Mouse (Mus musculus) layer of hippocampus, postnatal 10 days (tissue): ENCODE measurements around the gene Notum. TPM values are rescaled to one million over a fixed set of nuclear protein-coding genes. Genes with fewer than 3 reads are reported as not detected.
A peak's percentile ranks its signal among the peaks of the same experiment; 100 is the strongest.
"Not testable (repeated sequence)": the region's sequence is repeated elsewhere in the genome, so short reads cannot be mapped to it uniquely, and the experiment has no call there.

Source experiments
- DNase-seq, 2 experiments: peaks; one replicate each; pipeline ENCODE4 v3.0.0; 2021; ENCODE audit warnings: low spot score in 2 of 2
- total RNA-seq, 2 experiments: library from RNA; stranded (reverse); gene quantifications; 2 replicates each; pipeline ENCODE4 v1.2.3; 2021

Gene Notum
- total RNA-seq, 2 experiments from 2014 or later, result 5.8 to 7.4 TPM

DNA sequence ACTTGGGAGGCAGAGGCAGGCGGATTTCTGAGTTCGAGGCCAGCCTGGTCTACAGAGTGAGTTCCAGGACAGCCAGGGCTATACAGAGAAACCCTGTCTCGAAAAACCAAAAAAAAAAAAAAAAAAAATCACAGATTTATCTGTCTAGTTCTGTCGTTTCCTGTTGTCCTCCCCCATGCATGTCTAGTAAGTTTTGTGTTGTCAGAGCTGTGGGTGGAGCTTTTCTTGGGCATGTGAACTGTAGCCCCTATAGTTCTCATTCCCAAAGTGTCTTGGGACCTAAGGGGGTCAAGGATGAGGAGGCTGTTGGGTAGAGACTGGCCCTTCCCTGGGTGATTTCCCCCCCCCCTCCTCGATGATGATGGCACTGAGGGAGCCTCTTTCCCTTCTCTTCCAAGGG lies 14.9 kb upstream of the Notum start:
- not testable (repeated sequence) for DNase-seq

DNA sequence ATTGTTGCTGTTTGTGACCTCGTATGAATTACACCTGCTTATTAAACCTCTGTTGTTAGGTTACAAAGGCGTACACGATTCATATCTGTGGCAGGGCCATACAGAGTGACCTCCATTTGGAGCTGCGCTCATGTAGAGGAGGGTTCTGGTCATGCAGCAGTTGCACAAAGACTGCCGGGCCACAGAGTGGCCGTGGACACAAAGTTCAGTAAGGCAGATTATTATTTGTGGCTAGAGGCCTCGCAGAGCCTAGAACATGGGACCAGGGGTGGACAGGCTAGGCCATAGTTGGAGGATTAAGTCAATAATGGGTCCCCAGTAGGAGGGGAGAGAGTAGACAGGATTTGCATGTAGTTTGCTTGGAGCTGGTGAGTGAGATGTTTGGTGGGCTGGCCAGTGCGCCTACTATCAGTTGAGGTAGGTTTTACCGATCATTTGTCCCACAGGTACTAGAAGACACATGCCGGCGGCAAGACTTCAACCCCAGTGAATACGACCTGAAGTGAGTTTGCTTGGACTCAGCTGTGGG lies 12.7 kb upstream of the Notum start:
- no peak for DNase-seq

DNA sequence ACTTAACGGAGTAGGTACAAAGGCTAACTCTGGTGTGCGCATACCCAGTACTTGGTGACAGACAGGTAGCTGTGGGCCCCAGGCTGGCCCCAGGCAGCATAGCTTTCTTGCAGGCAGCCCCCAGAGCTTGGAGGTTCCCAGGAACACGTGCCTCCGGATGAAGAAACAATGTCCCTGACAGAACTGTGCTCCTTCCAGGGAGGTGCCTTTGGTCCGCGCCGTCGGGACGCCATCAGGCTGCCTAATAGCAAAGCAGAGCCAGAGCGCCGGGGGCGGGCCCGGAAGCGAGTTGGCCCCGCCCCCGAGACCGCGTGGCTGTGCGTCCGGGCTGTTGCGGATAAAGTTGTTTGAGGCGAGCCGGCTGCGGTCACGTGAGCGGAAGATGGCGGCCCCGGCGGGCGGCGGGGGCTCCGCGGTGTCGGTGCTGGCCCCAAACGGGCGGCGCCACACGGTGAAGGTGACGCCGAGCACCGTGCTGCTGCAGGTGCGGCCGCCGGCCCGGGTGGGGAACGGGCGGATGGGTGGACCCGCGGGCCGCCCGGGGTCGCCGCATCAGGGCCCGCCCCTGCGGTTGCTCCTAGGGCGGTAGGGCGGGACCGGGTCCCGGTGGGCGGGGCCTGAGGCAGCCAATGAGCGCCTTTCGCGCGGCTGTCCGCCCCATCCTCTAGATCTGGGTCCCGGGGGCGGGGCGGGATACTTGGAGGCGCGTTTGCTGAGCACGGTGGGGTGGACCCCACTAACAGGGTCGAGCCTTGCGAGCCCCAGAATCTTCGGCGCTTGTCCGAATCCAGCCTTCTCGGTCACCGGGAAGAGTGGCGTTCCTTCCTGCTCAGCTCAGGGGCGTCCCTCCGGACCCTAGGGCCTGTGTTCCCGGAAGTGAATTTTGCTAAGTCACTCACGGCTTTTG lies 12.0 kb upstream of the Notum start, which contains the start of gene Aspscr1:
Gene Aspscr1, plus strand, starts transcription at position 287 of the 907 bp plus-strand sequence.
- peak; percentile 91 to 96 for DNase-seq

DNA sequence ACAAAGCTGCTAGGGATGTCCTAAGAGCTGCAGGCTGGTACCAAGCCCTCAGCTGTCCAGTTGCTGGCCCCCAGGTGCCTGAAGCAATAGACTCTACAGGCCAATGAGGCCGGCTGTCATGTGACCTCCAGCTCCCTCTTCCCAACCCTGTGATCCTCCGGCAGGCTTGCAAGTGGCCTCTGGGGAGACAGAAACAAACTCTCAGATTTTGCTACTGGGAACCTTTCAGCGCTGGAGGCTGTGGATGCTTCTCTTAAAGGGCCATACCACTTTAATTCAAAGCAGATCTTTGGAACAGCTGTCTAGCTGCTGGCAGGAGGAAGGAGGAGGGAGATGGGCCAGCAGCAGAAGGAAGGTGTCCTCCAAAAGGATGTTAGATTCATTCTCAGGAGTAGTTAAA lies 5.6 kb upstream of the Notum start:
- DNase-seq, result no peak

- DNase-seq, result no peak
These were observed 4.4 kb upstream of the Notum start for GRCm38 (mm10) chr11:120665406-120665805.

DNA sequence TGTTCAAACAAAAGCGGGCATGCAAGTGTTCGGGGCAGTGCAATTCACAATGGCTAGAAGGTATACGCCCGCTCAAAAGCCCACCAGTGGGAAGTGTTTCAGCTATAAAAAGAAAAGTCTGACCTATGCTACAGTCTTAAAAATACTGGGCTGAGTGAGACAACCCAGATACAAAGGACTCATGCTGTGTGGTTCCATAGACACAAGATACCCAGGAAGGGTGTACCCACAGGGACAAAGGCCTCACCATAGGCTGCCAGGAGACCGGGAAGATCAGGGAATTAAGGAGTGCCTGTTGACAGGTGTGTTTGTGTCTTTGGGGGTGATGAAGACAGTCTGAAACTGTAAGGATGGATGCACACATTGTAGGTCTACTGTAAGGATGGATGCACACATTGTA lies 2.7 kb upstream of the Notum start:
- DNase-seq, result no peak

GRCm38 (mm10) chr11:120662759-120663158 lies 1.8 kb upstream of the Notum start:
- no peak for DNase-seq

GRCm38 (mm10) chr11:120660301-120661075 lies 487 bp downstream of the Notum start:
- no peak for DNase-seq

DNA sequence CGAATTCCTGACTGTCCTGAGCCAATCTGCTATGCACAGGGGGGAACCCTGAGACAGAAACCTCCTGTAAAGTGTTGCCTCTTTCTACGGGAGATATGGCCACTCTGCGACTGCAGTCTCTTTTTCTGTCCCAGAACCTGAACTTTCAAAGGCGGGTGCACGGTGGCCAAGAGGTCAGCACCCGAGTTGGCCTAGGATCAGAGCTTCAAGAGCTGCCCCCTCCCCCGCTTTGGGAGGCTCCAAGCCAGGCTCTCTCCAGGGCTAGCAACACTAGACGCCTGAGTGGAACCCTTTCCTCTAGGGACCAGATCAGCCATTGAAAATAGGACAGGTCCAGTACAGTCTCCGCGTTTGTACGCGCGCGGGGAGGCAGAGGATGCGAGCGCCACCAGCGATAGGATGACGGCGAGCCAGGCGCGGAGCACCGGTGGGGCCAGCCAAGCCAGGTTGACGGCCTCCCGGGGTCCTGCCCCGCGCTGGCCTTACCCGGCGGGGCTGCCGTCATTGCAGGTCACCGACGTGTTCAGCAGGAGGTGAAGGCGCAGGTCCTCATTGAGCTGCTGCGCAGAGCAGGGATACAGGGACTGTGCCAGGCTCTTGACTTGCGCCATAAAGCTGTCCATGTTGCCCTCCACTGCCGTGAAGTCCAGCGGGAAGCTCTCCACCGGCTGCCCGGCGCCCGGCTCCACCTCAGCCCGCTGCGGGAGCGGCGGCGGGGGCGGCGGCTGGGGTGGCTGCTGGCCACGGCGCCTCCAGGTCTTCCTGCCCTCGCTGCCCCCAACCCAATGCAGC lies 1.3 kb downstream of the Notum start:
- DNase-seq, result no peak

GRCm38 (mm10) chr11:120658876-120659410 lies 2.0 kb downstream of the Notum start:
- peak; percentile 83 to 88 for DNase-seq

DNA sequence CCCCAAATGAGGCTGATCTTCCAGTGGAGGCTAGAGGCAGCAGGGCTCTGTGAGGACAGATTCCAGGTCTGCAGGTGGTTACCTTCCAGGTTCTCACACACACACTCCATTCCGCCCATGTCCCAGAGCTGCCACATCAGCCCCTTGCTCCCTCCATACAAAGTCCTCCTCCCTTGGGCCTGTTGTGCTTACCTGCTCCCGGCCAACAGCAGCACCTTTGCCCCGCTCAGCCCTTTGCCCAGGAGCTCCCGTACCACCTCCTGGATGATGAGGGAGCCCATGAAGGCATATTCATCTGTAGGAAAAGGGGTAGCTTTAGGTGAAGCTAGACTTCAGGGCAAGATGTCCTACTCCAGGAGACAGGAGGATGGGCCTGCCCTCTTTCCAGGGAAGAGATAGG lies 3.7 kb downstream of the Notum start:
- DNase-seq, result no peak

DNA sequence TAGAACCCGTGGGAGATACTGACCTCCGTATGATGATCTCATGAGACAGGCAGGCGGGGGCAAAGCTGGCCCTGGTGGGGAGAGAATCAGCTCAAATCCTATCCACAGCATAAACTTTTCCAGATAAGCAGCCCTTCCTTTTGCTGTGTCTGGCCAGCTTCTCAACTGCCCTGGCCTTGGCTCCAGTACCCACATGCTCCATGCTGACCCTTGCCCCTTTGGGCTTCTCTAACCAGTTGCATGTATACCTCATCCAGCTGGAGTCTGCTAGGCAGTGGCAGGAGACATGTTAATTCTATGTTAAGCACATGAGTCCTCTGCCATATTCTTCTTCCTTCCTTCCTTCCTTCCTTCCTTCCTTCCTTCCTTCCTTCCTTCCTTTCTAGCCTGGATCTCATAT lies 6.2 kb downstream of the Notum start:
- no peak for DNase-seq

DNA sequence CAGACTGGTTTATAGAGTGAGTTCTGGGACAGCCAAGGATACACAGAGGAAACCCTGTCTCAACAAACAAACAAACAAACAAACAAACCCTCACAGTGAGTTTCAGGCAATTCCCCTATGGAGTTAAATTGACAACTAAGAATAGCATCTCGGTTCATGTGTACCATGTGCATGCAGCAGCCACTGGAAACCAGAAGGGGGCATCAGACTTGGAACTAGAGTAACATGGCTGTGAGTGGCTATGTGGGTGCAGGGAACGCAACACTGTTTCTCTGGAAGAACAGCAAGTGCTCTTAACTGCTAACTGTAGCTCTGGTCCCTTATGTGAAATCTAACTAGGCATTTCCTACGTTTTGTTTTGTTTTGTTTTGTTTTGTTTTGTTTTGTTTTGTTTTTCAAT lies 9.1 kb downstream of the Notum start:
- no peak for DNase-seq

GRCm38 (mm10) chr11:120648001-120648476 lies 12.9 kb downstream of the Notum start, which contains the start of gene Myadml2:
Myadml2 (minus strand) TSS chr11:120648158.
- DNase-seq, result peak in 1 of 2 experiments; percentile 53

- no peak for DNase-seq
These were observed 13.7 kb downstream of the Notum start for GRCm38 (mm10) chr11:120647047-120647830.

DNA sequence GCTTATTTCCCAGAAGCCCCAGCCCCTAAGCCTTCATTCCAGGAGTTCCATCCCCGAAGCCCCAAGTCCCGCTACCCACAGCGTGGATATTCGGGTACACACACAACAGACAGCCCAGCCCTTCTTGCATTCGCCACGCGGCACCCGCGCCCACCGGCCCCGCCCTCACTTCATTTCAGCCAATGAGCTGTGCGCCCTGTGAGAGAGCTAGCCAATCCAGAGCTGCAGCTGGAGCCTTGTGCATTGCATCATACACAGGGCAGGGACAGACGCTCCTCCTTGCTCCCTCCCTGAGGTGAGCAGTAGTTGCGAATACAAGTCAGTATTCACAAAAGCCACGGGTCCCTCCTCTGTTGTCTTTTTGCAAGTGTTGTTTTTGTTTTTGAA lies 17.4 kb downstream of the Notum start, which contains the start of gene Pycr1:
Gene Pycr1, minus strand, starts transcription at position 169 of the 387 bp plus-strand sequence.
- peak; percentile 90 to 94 for DNase-seq

DNA sequence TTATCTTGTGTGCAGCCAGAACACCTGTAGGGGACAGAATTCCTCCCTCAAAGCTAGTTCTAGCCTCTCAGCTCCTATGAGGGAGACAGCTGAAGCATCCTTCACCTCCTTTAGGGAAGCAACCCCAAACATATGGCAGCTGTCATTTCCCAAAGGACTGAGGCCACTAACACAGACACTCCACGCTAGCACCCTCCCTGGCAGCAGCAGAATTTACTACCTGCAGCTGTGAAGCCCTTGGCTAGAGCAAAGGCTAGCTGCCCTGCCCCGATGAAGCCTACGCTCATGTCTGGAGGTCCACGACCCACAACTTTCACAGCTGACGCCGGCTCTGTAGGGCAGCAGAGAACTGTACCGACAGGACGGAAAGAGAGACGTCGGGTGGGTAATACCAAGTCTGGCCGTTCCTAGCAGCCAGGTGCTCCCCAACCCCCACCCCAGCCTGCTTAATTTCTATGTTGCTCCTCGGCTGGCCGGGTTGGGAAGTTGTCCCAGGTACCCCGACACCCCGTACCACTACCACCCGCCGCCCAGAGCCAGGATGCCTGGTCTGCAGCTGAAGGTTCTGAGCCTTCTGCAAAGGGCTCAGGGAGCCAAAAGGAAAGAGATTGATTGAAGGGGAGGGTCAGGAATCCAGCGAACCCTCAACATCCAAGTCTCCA lies 17.9 kb downstream of the Notum start:
- DNase-seq, result no peak

- DNase-seq, result no peak
These were observed 19.1 kb downstream of the Notum start for GRCm38 (mm10) chr11:120641869-120642268.

- DNase-seq, result no peak
These were observed 19.7 kb downstream of the Notum start for GRCm38 (mm10) chr11:120641255-120641654.
